7 mouse cellular contexts compared by ENCODE assay signal in the genomic region with DNA sequence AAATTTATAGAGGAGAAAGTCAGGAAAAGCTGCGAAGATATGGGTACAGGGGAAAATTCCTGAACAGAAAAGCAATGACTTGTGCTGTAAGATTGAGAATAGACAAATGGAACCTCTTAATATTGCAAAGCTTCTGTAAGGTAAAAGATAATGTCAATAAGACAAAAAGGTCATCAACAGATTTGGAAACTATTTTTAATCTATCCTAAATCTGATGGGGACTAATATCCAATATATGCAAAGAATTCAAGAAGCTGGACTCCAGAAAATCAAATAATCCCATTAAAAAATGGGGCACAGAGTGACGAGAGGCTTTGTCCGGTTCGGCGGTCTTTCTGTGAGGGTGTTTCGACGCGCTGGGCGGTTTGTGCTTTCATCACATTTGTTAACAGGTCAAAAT. TPM values are rescaled to one million over a fixed set of nuclear protein-coding genes. Genes with fewer than 3 reads are reported as not detected.
DNase-seq lines count a peak whose midpoint lies in the region; ATAC-seq and TF ChIP-seq lines count a peak whose summit lies in the region.
"Not testable (repeated sequence)": the region's sequence is repeated elsewhere in the genome, so short reads cannot be mapped to it uniquely, and the experiment has no call there.

A gene (plus strand): TSS at position 301 of the 400 bp plus-strand sequence.

- TF ChIP-seq CTCF in intestine, postnatal 0 days (IDR thresholded peaks at IDR 0.05; ENCODE audit: low read depth): not testable (repeated sequence)

- not testable (repeated sequence) for H3K4me2 ChIP-seq in forebrain, embryonic 13.5 days; intestine, postnatal 0 days (replicated peaks; ENCODE audit: low read depth); lung, embryonic 16.5 days (ENCODE audit: low read depth, low read length); neural tube, embryonic 11.5 days (ENCODE audit: low read depth)

- intact Hi-C loops in left cerebral cortex, postnatal 14 days (cut with DNase I): not testable (repeated sequence)

- H3K27ac ChIP-seq in forebrain, embryonic 13.5 days; intestine, postnatal 0 days (ENCODE audit: low read depth, low read length); lung, embryonic 16.5 days (ENCODE audit: low read length); neural tube, embryonic 11.5 days (ENCODE audit: low read depth, low read length): not testable (repeated sequence)

- not testable (repeated sequence) for H3K27me3 ChIP-seq in forebrain, embryonic 13.5 days; intestine, postnatal 0 days (replicated peaks; ENCODE audit: control insufficient read depth, insufficient read depth, low read length); lung, embryonic 16.5 days (ENCODE audit: control insufficient read depth, insufficient read depth, low read depth, low read length); neural tube, embryonic 11.5 days (ENCODE audit: control insufficient read depth, insufficient read depth, low read length)

- not testable (repeated sequence) for H3K9ac ChIP-seq in forebrain, embryonic 13.5 days; intestine, postnatal 0 days (ENCODE audit: low read depth, low read length); lung, embryonic 16.5 days (ENCODE audit: low read length); neural tube, embryonic 11.5 days (ENCODE audit: low read length)

- H3K9me3 ChIP-seq in forebrain, embryonic 13.5 days (replicated peaks); intestine, postnatal 0 days (ENCODE audit: control insufficient read depth); lung, embryonic 16.5 days (ENCODE audit: control insufficient read depth, low read length); neural tube, embryonic 11.5 days (ENCODE audit: control insufficient read depth, low read length): not testable (repeated sequence)

- DNase-seq in left cerebral cortex, postnatal 14 days (ENCODE audit: low spot score in 2 of 2); neural tube, embryonic 11.5 days (ENCODE audit: low spot score): not testable (repeated sequence)

- not testable (repeated sequence) for H3K36me3 ChIP-seq in forebrain, embryonic 13.5 days (ENCODE audit: poor library complexity, severe bottlenecking); intestine, postnatal 0 days (ENCODE audit: control insufficient read depth, insufficient read depth); lung, embryonic 16.5 days (ENCODE audit: control insufficient read depth, insufficient read depth, low read length); neural tube, embryonic 11.5 days (ENCODE audit: control insufficient read depth, insufficient read depth, low read length)

- 96% methylated on average over 9 of the region's 9 CpGs for WGBS in forebrain, embryonic 13.5 days
- WGBS in intestine, postnatal 0 days: 97% methylated on average over 9 of the region's 9 CpGs
- WGBS in lung, embryonic 16.5 days: 95% methylated on average over 9 of the region's 9 CpGs
- WGBS in neural tube, embryonic 11.5 days: 95% methylated on average over 9 of the region's 9 CpGs

- peaks cover 10% of the 10 kb centered on the region for H3K4me1 ChIP-seq in forebrain, embryonic 13.5 days
- not testable (repeated sequence) for H3K4me1 ChIP-seq in intestine, postnatal 0 days (replicated peaks; ENCODE audit: control insufficient read depth, insufficient read depth, low read length); lung, embryonic 16.5 days (replicated peaks; ENCODE audit: control insufficient read depth, insufficient read depth, low read length); neural tube, embryonic 11.5 days (ENCODE audit: control insufficient read depth, insufficient read depth, low read length)

- H3K4me3 ChIP-seq in forebrain, embryonic 13.5 days; intestine, postnatal 0 days (ENCODE audit: low read depth, low read length); lung, embryonic 16.5 days (ENCODE audit: low read length); neural tube, embryonic 11.5 days (ENCODE audit: low read depth, low read length): not testable (repeated sequence)

- ATAC-seq in common myeloid progenitor, adult 5-6 weeks (replicated peaks; ENCODE audit: low read depth, poor library complexity, severe bottlenecking); forebrain, embryonic 13.5 days; hematopoietic stem cell, adult 5-6 weeks (replicated peaks in 1 of 2; ENCODE audit: insufficient read depth in 1 of 2, low FRiP score in 2 of 2, low TSS enrichment in 1 of 2, low read depth in 1 of 2, poor library complexity in 2 of 2, severe bottlenecking in 2 of 2); intestine, postnatal 0 days; lung, embryonic 16.5 days (ENCODE audit: low read depth); neural tube, embryonic 11.5 days (ENCODE audit: insufficient read depth, low FRiP score, low TSS enrichment): not testable (repeated sequence)

RNA-seq across cellular contexts. Expression of the gene that starts here (rescaled TPM):
- total RNA-seq in common myeloid progenitor, adult 5-6 weeks (2017): 76.1 and 101 TPM in 2 replicates
- polyA plus RNA-seq in forebrain, embryonic 13.5 days (2015; fragmentation: Nextera tagmentation; extraction: Ambion mirVana): 20.7 and 20.8 TPM in 2 replicates
- total RNA-seq in hematopoietic stem cell, adult 5-6 weeks (2017): 52.3 and 61.2 TPM in 2 replicates
- polyA plus RNA-seq in intestine, postnatal 0 days (2015; fragmentation: Nextera tagmentation; extraction: Ambion mirVana): 13.7 and 13.8 TPM in 2 replicates
- 10 to 100 TPM; 13.1 to 17.8 TPM for total RNA-seq in left cerebral cortex, postnatal 14 days (2021)
- 10.6 and 20.1 TPM in 2 replicates for polyA plus RNA-seq in lung, embryonic 16.5 days (2015; fragmentation: Nextera tagmentation; extraction: Ambion mirVana)
- 12.8 and 14.6 TPM in 2 replicates for polyA plus RNA-seq in neural tube, embryonic 11.5 days (2014; fragmentation: Nextera tagmentation; extraction: Ambion mirVana)
